Mouse (Mus musculus) Muller cell, postnatal 12 days (primary cell): ENCODE measurements around the gene Hnrnpc.

Experiments used
- DNase-seq: peaks from one replicate; pipeline ENCODE4 v3.0.0-alpha.2; 2015; ENCODE audit errors: inconsistent ontology term

The Hnrnpc gene

GRCm38 (mm10) chr14:52024133-52024532 is 79.7 kb downstream of the Hnrnpc start:
- no peak for DNase-seq
